ENCODE assay signal across 13 mouse cellular contexts in the genomic region with DNA sequence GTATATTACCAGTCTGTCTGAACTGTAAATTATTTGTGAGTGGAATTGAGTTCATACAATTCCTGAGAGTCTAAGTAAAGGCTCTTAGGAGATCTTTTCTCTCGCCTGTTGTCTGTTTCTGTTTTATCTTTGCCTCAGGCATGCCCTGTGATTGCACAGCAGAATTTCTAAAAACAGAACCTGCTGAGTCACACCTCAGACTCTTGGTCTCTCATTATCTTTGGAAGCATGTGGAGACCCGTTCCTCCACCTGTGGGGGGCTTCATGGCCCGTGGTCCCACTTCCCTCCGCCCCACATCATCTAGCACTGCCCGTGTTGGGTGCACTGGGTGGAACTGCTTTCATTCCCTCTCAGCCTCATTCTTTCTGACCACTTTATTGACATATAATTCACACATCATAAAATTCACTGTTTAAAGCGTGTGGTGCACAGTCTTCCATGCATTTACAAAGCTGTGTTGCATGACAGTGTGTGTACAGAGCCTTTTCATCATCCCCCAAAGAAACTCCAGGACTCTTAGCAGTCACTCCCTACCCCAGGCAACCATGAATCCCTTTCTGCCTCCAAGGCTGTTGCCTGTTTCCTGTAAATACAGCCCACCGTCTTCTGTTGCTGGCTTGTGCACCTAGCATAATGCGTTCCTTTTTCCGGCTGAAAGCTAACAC. TPM values are rescaled to one million over a fixed set of nuclear protein-coding genes. Genes with fewer than 3 reads are reported as not detected.
DNase-seq lines count a peak whose midpoint lies in the region; ATAC-seq and TF ChIP-seq lines count a peak whose summit lies in the region.
"Had no signal": no experiment of that assay in that cellular context is flagged by ENCODE, and none has a peak within 500 bp of the region (broad histone marks: within the 10 kb centered on the region; RNA-seq: fewer than 3 reads in every experiment).

No protein-coding gene starts in this region.

- no peak for TF ChIP-seq EP300 in heart, postnatal 0 days (IDR thresholded peaks at IDR 0.05; ENCODE audit: low read depth)
- TF ChIP-seq EP300 in liver, postnatal 0 days (IDR thresholded peaks at IDR 0.05; ENCODE audit: low read depth) = peak; percentile 79

- no peak overlapping the region for H3K9ac ChIP-seq in heart, postnatal 0 days (replicated peaks; ENCODE audit: low read depth, low read length)
- no peak overlapping the region for H3K9ac ChIP-seq in liver, postnatal 0 days (replicated peaks)
- no peak overlapping the region for H3K9ac ChIP-seq in midbrain, postnatal 0 days (replicated peaks; ENCODE audit: low read length, poor library complexity, severe bottlenecking)
- H3K9ac ChIP-seq: forebrain, embryonic 12.5 days; midbrain, embryonic 15.5 days had no signal

- ATAC-seq in heart, postnatal 0 days (ENCODE audit: insufficient read depth, low read depth) = no peak
- ATAC-seq in erythroid progenitor cell, adult 5-6 weeks (replicated peaks; ENCODE audit: low FRiP score, poor library complexity, severe bottlenecking) = peak; percentile 74
- peak; percentile 26; the same call in 1 of the 2 replicates for ATAC-seq in liver, postnatal 0 days
- no peak for ATAC-seq in midbrain, postnatal 0 days (ENCODE audit: low FRiP score)
- ATAC-seq: hindbrain, embryonic 16.5 days; lung, postnatal 0 days; midbrain, embryonic 15.5 days had no signal

- 54% methylated on average over 9 of the region's 9 CpGs for WGBS in heart, postnatal 0 days
- WGBS in liver, postnatal 0 days (ENCODE audit: insufficient replicate concordance) = 56% methylated on average over 9 of the region's 9 CpGs
- WGBS in midbrain, postnatal 0 days = 79% methylated on average over 9 of the region's 9 CpGs

- no peaks in the 10 kb centered on the region for H3K9me3 ChIP-seq in heart, postnatal 0 days (replicated peaks; ENCODE audit: control insufficient read depth, low read length)
- H3K9me3 ChIP-seq in liver, postnatal 0 days (ENCODE audit: low read length) = no peaks in the 10 kb centered on the region
- H3K9me3 ChIP-seq in midbrain, postnatal 0 days (ENCODE audit: low read length) = no peaks in the 10 kb centered on the region
- H3K9me3 ChIP-seq: forebrain, embryonic 12.5 days; midbrain, embryonic 15.5 days had no signal

- H3K36me3 ChIP-seq in heart, postnatal 0 days (replicated peaks; ENCODE audit: control insufficient read depth, insufficient read depth, low read length) = peaks cover 30% of the 10 kb centered on the region
- H3K36me3 ChIP-seq in liver, postnatal 0 days (replicated peaks; ENCODE audit: insufficient read depth, low read length) = peaks cover 79% of the 10 kb centered on the region
- peaks cover 21% of the 10 kb centered on the region; the same call in 1 of the 2 replicates for H3K36me3 ChIP-seq in midbrain, postnatal 0 days (ENCODE audit: insufficient read depth, low read length)

- intact Hi-C loops in heart, postnatal 14 days (cut with DNase I) = no loop called here

- DNase-seq in heart, postnatal 0 days (ENCODE audit: low spot score) = no peak
- DNase-seq in heart, postnatal 14 days = no peak
- DNase-seq in NIH3T3 (ENCODE audit: low read depth) = peak; percentile 36
- no peak for DNase-seq in liver, postnatal 0 days
- DNase-seq in adrenal gland, postnatal 4 days (ENCODE audit: low spot score in 2 of 2) = no peak
- DNase-seq in midbrain, postnatal 0 days (ENCODE audit: low spot score) = no peak
- DNase-seq: kidney, adult 9 months; layer of hippocampus, postnatal 36 days had no signal

- TF ChIP-seq CTCF in heart, postnatal 0 days (IDR thresholded peaks at IDR 0.05; ENCODE audit: low read depth) = no peak
- TF ChIP-seq CTCF in liver, postnatal 0 days (IDR thresholded peaks at IDR 0.05; ENCODE audit: low read depth) = no peak
- TF ChIP-seq CTCF in midbrain, postnatal 0 days (IDR thresholded peaks at IDR 0.05) = no peak

- no peak overlapping the region for H3K4me3 ChIP-seq in heart, postnatal 0 days (ENCODE audit: low read depth, low read length)
- no peak overlapping the region for H3K4me3 ChIP-seq in liver, postnatal 0 days (ENCODE audit: low read depth, low read length)
- no peak overlapping the region for H3K4me3 ChIP-seq in midbrain, postnatal 0 days (ENCODE audit: low read depth, low read length)
- H3K4me3 ChIP-seq: forebrain, embryonic 12.5 days; midbrain, embryonic 15.5 days had no signal

- H3K4me1 ChIP-seq in heart, postnatal 0 days (ENCODE audit: control insufficient read depth, insufficient read depth) = peaks cover 12% of the 10 kb centered on the region
- H3K4me1 ChIP-seq in liver, postnatal 0 days (ENCODE audit: insufficient read depth) = peaks cover 28% of the 10 kb centered on the region
- H3K4me1 ChIP-seq in midbrain, postnatal 0 days (ENCODE audit: insufficient read depth, low read length) = no peaks in the 10 kb centered on the region
- H3K4me1 ChIP-seq: forebrain, embryonic 12.5 days; midbrain, embryonic 15.5 days had no signal

- H3K27ac ChIP-seq in heart, postnatal 0 days (ENCODE audit: low read depth) = no peak overlapping the region
- peak overlapping the region; percentile 53 for H3K27ac ChIP-seq in liver, postnatal 0 days (ENCODE audit: low read depth)
- no peak overlapping the region for H3K27ac ChIP-seq in midbrain, postnatal 0 days (ENCODE audit: low read depth, low read length)
- H3K27ac ChIP-seq: forebrain, embryonic 12.5 days; midbrain, embryonic 15.5 days had no signal

- H3K27me3 ChIP-seq in heart, postnatal 0 days (ENCODE audit: control insufficient read depth, insufficient read depth, low read length) = no peaks in the 10 kb centered on the region
- H3K27me3 ChIP-seq in liver, postnatal 0 days (ENCODE audit: insufficient read depth, low read length) = no peaks in the 10 kb centered on the region
- no peaks in the 10 kb centered on the region for H3K27me3 ChIP-seq in midbrain, postnatal 0 days (ENCODE audit: insufficient read depth, low read length)
- H3K27me3 ChIP-seq: forebrain, embryonic 12.5 days; midbrain, embryonic 15.5 days had no signal

- peak overlapping the region; percentile 21; the same call in 1 of the 2 replicates for H3K4me2 ChIP-seq in heart, postnatal 0 days (ENCODE audit: low read depth, low read length)
- 0 out of 2 replicates have a peak overlapping the region, but pooled peaks have one; percentile 26 for H3K4me2 ChIP-seq in liver, postnatal 0 days (ENCODE audit: low read depth, low read length)
- no peak overlapping the region for H3K4me2 ChIP-seq in midbrain, postnatal 0 days (ENCODE audit: low read depth, low read length, poor library complexity, severe bottlenecking)
- H3K4me2 ChIP-seq: forebrain, embryonic 12.5 days; midbrain, embryonic 15.5 days had no signal

RNA-seq across cellular contexts. Expression of a gene that starts 37.6 kb away (rescaled TPM):
- 6.3 and 13.0 TPM in 2 replicates for total RNA-seq in heart, postnatal 0 days (2014; rRNA removed; ENCODE audit: low replicate concordance)
- 24.7 and 25.3 TPM in 2 replicates for polyA plus RNA-seq in heart, postnatal 0 days (2015; fragmentation: Nextera tagmentation; extraction: Ambion mirVana)
- total RNA-seq in heart, postnatal 14 days (2021) = 10 to 100 TPM; 43.3 to 46.0 TPM
- 226 and 229 TPM in 2 replicates for total RNA-seq in erythroid progenitor cell, adult 5-6 weeks (2015; ENCODE audit: low replicate concordance)
- 231 and 263 TPM in 2 replicates for total RNA-seq in erythroid progenitor cell, adult 5-6 weeks (2017; ENCODE audit: low replicate concordance)
- polyA plus RNA-seq in liver, postnatal 0 days (2015; fragmentation: Nextera tagmentation; extraction: Ambion mirVana) = 175 and 212 TPM in 2 replicates
- total RNA-seq in adrenal gland, postnatal 4 days (2021) = 100 to 1,000 TPM; 144 to 153 TPM
- total RNA-seq in midbrain, postnatal 0 days (2014; rRNA removed) = 16.0 and 24.0 TPM in 2 replicates
- 46.4 and 51.9 TPM in 2 replicates for polyA plus RNA-seq in midbrain, postnatal 0 days (2015; fragmentation: Nextera tagmentation; extraction: Ambion mirVana)

Comparison
In these comparisons a context has a peak if more than half of its experiments do, and no peak if none do; other contexts are left out.
1. ATAC-seq: peak in erythroid progenitor cell, adult 5-6 weeks (single experiment) and liver, postnatal 0 days (single experiment); none in heart, postnatal 0 days (single experiment) and midbrain, postnatal 0 days (single experiment).